Mouse (Mus musculus): Measurements from ENCODE around the gene Akr1d1.

The Akr1d1 gene

DNA sequence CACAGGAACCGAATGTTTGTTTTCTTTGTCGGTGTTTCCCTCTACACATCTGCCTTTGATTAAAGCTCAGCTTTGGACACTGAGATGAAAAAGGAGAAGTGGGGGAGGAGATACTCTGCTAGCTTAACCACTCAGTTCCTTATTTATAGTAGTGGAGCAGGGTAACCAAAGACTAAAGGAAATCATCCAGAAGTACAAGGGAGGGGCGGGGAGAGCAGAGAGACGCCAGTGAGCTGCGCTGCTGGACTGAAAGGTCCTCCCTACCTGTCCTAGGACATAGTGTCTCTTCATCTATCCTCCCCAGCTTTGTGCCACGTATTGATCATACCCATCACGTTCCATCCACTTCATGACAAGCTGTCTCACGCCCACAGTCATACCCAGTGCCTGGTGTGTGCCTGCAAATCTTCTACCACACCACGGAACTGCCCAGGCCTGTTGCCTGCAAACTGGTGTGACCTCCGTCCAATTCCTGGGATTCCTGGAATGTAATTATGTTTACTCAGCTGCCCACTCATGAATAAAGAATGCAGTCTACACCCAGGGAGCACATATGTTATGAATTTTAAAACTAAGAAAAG lies 87.5 kb downstream of the Akr1d1 start:
- peak; percentile 32 for DNase-seq (ENCODE audit: low read depth, low spot score)
